Mouse (Mus musculus) forebrain, embryonic 14.5 days (tissue): ENCODE measurements at regions not wholly inside any gene's neighbourhood (a gene's known extent, or its start where the extent isn't known, plus 50 kb on each side); places are given as distances from the start of the nearest gene placed in this dataset.

Experiments
- ATAC-seq: fragments of 200-750 bp; cut with Nextera tagmentation; 2 replicates; pipeline ENCODE4 v1.8.0; 2017; ENCODE audit warnings: mild to moderate bottlenecking, moderate library complexity
- DNase-seq: peaks from one replicate; pipeline ENCODE4 v3.0.0-alpha.2; 2015; ENCODE audit warnings: low spot score
- H3K27ac ChIP-seq: fragments of 300-500 bp; sonication (generic); 2 replicates; pipeline ENCODE4 v1.5.1; 2014; ENCODE audit warnings: low read depth, mild to moderate bottlenecking, control low read depth, low read length, moderate library complexity
- H3K27me3 ChIP-seq: fragments of 300-500 bp; sonication (generic); replicated peaks from 2 replicates; pipeline ENCODE4 v1.6.1; 2014; ENCODE audit warnings: low read length, control low read depth, mixed read lengths; ENCODE audit not compliant: control insufficient read depth, insufficient read depth
- H3K36me3 ChIP-seq: fragments of 300-500 bp; sonication (generic); 2 replicates; pipeline ENCODE4 v1.6.1; 2014; ENCODE audit warnings: low read length, control low read depth; ENCODE audit not compliant: control insufficient read depth, insufficient read depth
- H3K4me1 ChIP-seq: fragments of 300-500 bp; sonication (generic); 2 replicates; pipeline ENCODE4 v1.6.1; 2014; ENCODE audit warnings: antibody characterized with exemption, low read length, control low read depth; ENCODE audit not compliant: control insufficient read depth, insufficient read depth
- H3K4me2 ChIP-seq: fragments of 300-500 bp; sonication (generic); 2 replicates; pipeline ENCODE4 v1.6.1; 2014; ENCODE audit warnings: mild to moderate bottlenecking, control low read depth, low read length
- H3K4me3 ChIP-seq: fragments of 300-500 bp; sonication (generic); 2 replicates; pipeline ENCODE4 v1.5.1; 2014; ENCODE audit warnings: low read depth, low read length, control low read depth
- H3K9ac ChIP-seq: fragments of 300-500 bp; sonication (generic); 2 replicates; pipeline ENCODE4 v1.6.1; 2014; ENCODE audit warnings: mild to moderate bottlenecking, low read length, control low read depth, moderate library complexity
- H3K9me3 ChIP-seq: fragments of 300-500 bp; sonication (generic); replicated peaks from 2 replicates; pipeline ENCODE4 v1.6.1; 2016; ENCODE audit warnings: low read length, control low read depth, mixed read lengths; ENCODE audit not compliant: control insufficient read depth
- WGBS: fragments of 180-500 bp; shearing (Covaris S2); extraction: QIAGEN DNeasy Blood & Tissue Kit; methylation state at CpG from one replicate; pipeline ENCODE4 v1.1.7; 2014; 5-methylcytosine and 5-hydroxymethylcytosine counted together

DNA sequence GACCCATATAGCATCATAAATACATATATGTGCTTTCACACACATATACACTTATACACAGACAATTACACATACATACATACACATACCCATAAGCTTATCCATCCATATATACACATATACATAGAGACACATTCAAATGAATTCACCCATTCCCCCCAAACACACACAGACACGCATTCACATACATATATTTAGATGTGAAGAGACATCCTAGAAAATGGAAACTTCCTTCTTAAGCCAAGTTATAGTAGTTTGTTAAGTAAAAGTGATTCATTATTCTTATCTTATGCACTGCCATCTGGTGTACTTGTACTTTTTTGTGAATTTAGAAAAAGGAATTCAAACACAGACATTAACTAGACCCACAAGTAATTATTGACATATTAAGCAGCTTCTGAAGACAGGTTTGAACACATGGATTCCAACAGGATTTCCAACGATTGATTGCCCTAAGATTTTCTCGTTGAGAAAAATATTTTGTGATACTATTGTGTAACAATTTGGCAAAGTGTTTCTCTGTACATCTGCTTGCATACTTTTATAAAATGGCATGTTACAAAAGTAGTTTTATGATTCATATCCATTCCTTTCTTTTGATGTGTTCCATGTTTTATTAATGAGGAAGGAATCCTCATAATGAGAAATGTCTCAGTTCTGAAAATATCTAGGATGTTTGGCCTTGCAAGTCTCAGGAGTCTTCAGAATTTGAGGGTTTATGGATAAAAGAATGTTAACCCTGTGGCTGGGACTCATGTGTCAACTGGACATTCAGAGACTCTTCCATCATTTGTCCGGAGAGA is 1161.5 kb upstream of the Apob start:
- ATAC-seq (no peak), DNase-seq (peak; percentile 2)
- H3K27ac ChIP-seq, result no peak overlapping the region
- WGBS, result 90% methylated on average over 4 of the region's 4 CpGs
- H3K9me3 ChIP-seq, result no peaks in the 10 kb centered on the region
- H3K4me1 ChIP-seq, result no peaks in the 10 kb centered on the region
- no peaks in the 10 kb centered on the region for H3K27me3 ChIP-seq
- no peak overlapping the region for H3K4me3 ChIP-seq
- H3K4me2 ChIP-seq, result no peak overlapping the region
- H3K36me3 ChIP-seq, result no peaks in the 10 kb centered on the region
- no peak overlapping the region for H3K9ac ChIP-seq

- WGBS, result 18% methylated on average over 3 of the region's 3 CpGs
- Histone ChIP-seq H3K4me3 (no peak overlapping the region), H3K27ac (no peak overlapping the region), H3K4me1 (no peaks in the 10 kb centered on the region), H3K9ac (no peak overlapping the region), H3K9me3 (no peaks in the 10 kb centered on the region), H3K4me2 (no peak overlapping the region), H3K27me3 (no peaks in the 10 kb centered on the region), H3K36me3 (no peaks in the 10 kb centered on the region)
- ATAC-seq (no peak), DNase-seq (peak; percentile 13)
Observed at GRCm38 (mm10) chr12:6832933-6833332, 1144.5 kb upstream of the Apob start.

- H3K36me3 ChIP-seq, result no peaks in the 10 kb centered on the region
- no peak overlapping the region for H3K27ac ChIP-seq
- DNase-seq (no peak), ATAC-seq (no peak)
- H3K4me2 ChIP-seq, result no peak overlapping the region
- H3K4me1 ChIP-seq, result no peaks in the 10 kb centered on the region
- no peak overlapping the region for H3K9ac ChIP-seq
- no peaks in the 10 kb centered on the region for H3K9me3 ChIP-seq
- H3K4me3 ChIP-seq, result no peak overlapping the region
- WGBS, result 85% methylated on average over 2 of the region's 2 CpGs
- no peaks in the 10 kb centered on the region for H3K27me3 ChIP-seq
Observed at GRCm38 (mm10) chr12:6837581-6837980, 1139.9 kb upstream of the Apob start.

GRCm38 (mm10) chr12:6848483-6848882 is 1129.0 kb upstream of the Apob start:
- H3K9me3 ChIP-seq, result no peaks in the 10 kb centered on the region
- WGBS, result 82% methylated on average over 4 of the region's 4 CpGs
- H3K4me1 ChIP-seq, result no peaks in the 10 kb centered on the region
- DNase-seq, result no peak
- no peak overlapping the region for H3K27ac ChIP-seq
- no peak overlapping the region for H3K9ac ChIP-seq
- no peaks in the 10 kb centered on the region for H3K27me3 ChIP-seq
- H3K36me3 ChIP-seq, result no peaks in the 10 kb centered on the region
- H3K4me2 ChIP-seq, result no peak overlapping the region
- no peak overlapping the region for H3K4me3 ChIP-seq
- ATAC-seq, result no peak

DNA sequence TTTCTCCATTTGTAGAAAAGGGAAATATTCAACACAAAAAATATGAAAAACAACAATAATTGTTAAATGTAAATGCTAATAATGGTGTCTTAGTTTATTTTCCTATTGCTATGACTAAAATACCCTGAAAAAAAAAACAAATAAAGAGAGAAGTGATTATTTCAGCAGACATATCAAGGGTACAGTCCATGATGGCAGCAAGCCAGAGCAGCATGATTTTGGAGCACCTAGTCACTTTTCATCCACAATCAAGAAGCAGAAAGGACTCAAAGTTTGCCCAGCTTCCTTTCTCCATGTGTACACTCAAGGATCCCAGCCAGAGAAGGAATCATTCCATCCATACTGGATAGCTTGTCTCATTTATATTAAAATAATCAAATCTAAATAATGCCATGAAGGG is 1111.5 kb upstream of the Apob start:
- no peak overlapping the region for H3K9ac ChIP-seq
- H3K36me3 ChIP-seq, result no peaks in the 10 kb centered on the region
- H3K27me3 ChIP-seq, result no peaks in the 10 kb centered on the region
- no peak for ATAC-seq
- H3K4me3 ChIP-seq, result no peak overlapping the region
- DNase-seq, result no peak
- H3K4me2 ChIP-seq, result no peak overlapping the region
- H3K4me1 ChIP-seq, result no peaks in the 10 kb centered on the region
- H3K27ac ChIP-seq, result no peak overlapping the region
- no peaks in the 10 kb centered on the region for H3K9me3 ChIP-seq
